Mouse (Mus musculus): ENCODE data around the gene Stat5b.

GRCm38 (mm10) chr11:100799426-100799825 lies 51.1 kb downstream of the Stat5b start:
- no peak for TF ChIP-seq POLR2A (IDR thresholded peaks at IDR 0.05; ENCODE audit: control insufficient read depth, extremely low read depth, insufficient read depth, low read length, poor library complexity)
- TF ChIP-seq CTCF (IDR thresholded peaks at IDR 0.05; ENCODE audit: borderline replicate concordance, control insufficient read depth, extremely low read depth, insufficient read depth, low read length, poor library complexity) = no peak
